Mouse (Mus musculus) cortical plate, adult 2 months (tissue): ENCODE measurements around the gene Slc38a8.

Experiments
- CTCF ChIP-seq: fragments of 200-500 bp; IDR thresholded peaks from 2 replicates; pipeline ENCODE4 v1.5.1; 2011; ENCODE audit warnings: mild to moderate bottlenecking, control low read depth, low read length; ENCODE audit not compliant: insufficient read depth; ENCODE audit errors: extremely low read depth
- POLR2A ChIP-seq: fragments of 200-500 bp; IDR thresholded peaks from 2 replicates; pipeline ENCODE4 v1.6.1; 2011; ENCODE audit warnings: mild to moderate bottlenecking, low read length, control low read depth; ENCODE audit not compliant: insufficient read depth; ENCODE audit errors: extremely low read depth

DNA sequence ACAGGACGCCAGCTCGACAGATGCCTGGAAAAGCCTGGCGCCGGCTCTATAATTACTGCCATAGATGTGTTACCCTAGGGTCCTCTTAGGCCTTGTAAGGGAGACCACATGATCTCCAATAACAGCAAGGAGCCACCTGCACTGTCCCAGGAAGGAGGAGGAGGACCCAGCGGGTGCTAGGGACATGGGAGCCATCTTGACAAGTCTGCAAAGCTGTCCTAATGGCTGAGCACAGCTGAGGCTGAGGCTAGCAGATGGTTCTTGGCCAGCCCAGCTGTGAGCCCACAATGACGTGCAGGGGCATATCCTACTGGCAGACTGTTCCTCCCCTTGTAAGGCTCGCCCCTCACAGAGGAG is 61.6 kb downstream of the Slc38a8 start:
- TF ChIP-seq CTCF, result no peak
- TF ChIP-seq POLR2A, result no peak
